Mouse (Mus musculus): ENCODE measurements at regions not wholly inside any gene's neighbourhood (a gene's known extent, or its start where the extent isn't known, plus 50 kb on each side); places are given as distances from the start of the nearest gene placed in this dataset.

GRCm38 (mm10) chr2:75469958-75470687, 188.9 kb upstream of the Hnrnpa3 start (continued):
- peak; percentile 77 for TF ChIP-seq EP300 (IDR thresholded peaks at IDR 0.05; ENCODE audit: low read length)
- no peak for TF ChIP-seq ZKSCAN1 (IDR thresholded peaks at IDR 0.05; ENCODE audit: borderline replicate concordance, low read depth, low read length)
- no peak for TF ChIP-seq RAD21 (IDR thresholded peaks at IDR 0.05; ENCODE audit: low read depth, low read length)
- TF ChIP-seq HCFC1 (IDR thresholded peaks at IDR 0.05; ENCODE audit: low read depth, low read length) = no peak
- no peak for TF ChIP-seq MAZ (IDR thresholded peaks at IDR 0.05; ENCODE audit: low read depth, low read length)
- peak; percentile 84 for TF ChIP-seq ETS1 (conservative IDR thresholded peaks at IDR 0.05; ENCODE audit: low read depth, low read length)
- TF ChIP-seq CTCF (conservative IDR thresholded peaks at IDR 0.05 in 1 of 2, IDR thresholded peaks at IDR 0.05 in 1 of 2; ENCODE audit: low read depth in 2 of 2, low read length in 2 of 2) = no peak
- TF ChIP-seq ELF1 (IDR thresholded peaks at IDR 0.05; ENCODE audit: low read depth, low read length) = no peak
- no peak for TF ChIP-seq NRF1 (IDR thresholded peaks at IDR 0.05; ENCODE audit: low read depth, low read length)
- 0 out of 2 replicates have a peak, but pooled peaks have one; percentile 25 for TF ChIP-seq IRF4 (IDR thresholded peaks at IDR 0.05; ENCODE audit: low read depth, low read length)
- TF ChIP-seq ZNF384 (IDR thresholded peaks at IDR 0.05; ENCODE audit: low read depth, low read length) = no peak
- 0 out of 2 replicates have a peak, but pooled peaks have one; percentile 11 for TF ChIP-seq TBP (conservative IDR thresholded peaks at IDR 0.05; ENCODE audit: low read depth, low read length)
- no peak for TF ChIP-seq UBTF (IDR thresholded peaks at IDR 0.05; ENCODE audit: low read depth, low read length)
- TF ChIP-seq ZMIZ1 (IDR thresholded peaks at IDR 0.05; ENCODE audit: low read depth, low read length) = no peak
- peak; percentile 67; the same call in 1 of the 2 replicates for TF ChIP-seq TCF12 (IDR thresholded peaks at IDR 0.05; ENCODE audit: low read depth, low read length)
- TF ChIP-seq POLR2AphosphoS2 (IDR thresholded peaks at IDR 0.05; ENCODE audit: low read depth, low read length) = no peak
- TF ChIP-seq KAT2A (IDR thresholded peaks at IDR 0.05; ENCODE audit: insufficient replicate concordance, low read length) = 0 out of 2 replicates have a peak, but pooled peaks have one; percentile 31
- TF ChIP-seq MAX (IDR thresholded peaks at IDR 0.05; ENCODE audit: low read length) = peak; percentile 59; the same call in 1 of the 2 replicates
- TF ChIP-seq MYC (IDR thresholded peaks at IDR 0.05; ENCODE audit: low read depth, low read length) = peak; percentile 92

- no peak for DNase-seq (ENCODE audit: extremely low read depth)
- dilution Hi-C loops (cut with MboI; ENCODE audit: extremely low pct_ligation_motif_present, extremely low pct_unique_long_range_greater_than_20kb, low sequenced_read_pairs) = no loop called here
- no peaks in the 10 kb centered on the region for H3K27me3 ChIP-seq (replicated peaks)
- no peak overlapping the region for H3K4me3 ChIP-seq (replicated peaks in 1 of 3; ENCODE audit: low read depth in 2 of 3, low read length in 2 of 3, poor library complexity in 1 of 3)
- in situ Hi-C loops (cut with MboI; ENCODE audit: low pct_ligation_motif_present, low pct_unique_long_range_greater_than_20kb, low sequenced_read_pairs) = loop anchor here (25.0 kb wide), 1 partner anchor 117 kb away; no protein-coding TSS in a partner anchor
- no peaks in the 10 kb centered on the region for H3K79me2 ChIP-seq (replicated peaks; ENCODE audit: control insufficient read depth, extremely low read depth, insufficient read depth, poor library complexity, severe bottlenecking)
- H3K9ac ChIP-seq (ENCODE audit: insufficient read depth, low read depth) = no peak overlapping the region
- TF ChIP-seq EP300 (IDR thresholded peaks at IDR 0.05; ENCODE audit: low read length) (no peak), CTCF (conservative IDR thresholded peaks at IDR 0.05 in 1 of 2, IDR thresholded peaks at IDR 0.05 in 1 of 2; ENCODE audit: low read depth in 2 of 2, low read length in 2 of 2) (no peak), NELFE (IDR thresholded peaks at IDR 0.05; ENCODE audit: low read depth, low read length) (no peak), TCF12 (IDR thresholded peaks at IDR 0.05; ENCODE audit: low read depth, low read length) (no peak), RCOR1 (conservative IDR thresholded peaks at IDR 0.05; ENCODE audit: low read depth, low read length) (no peak), JUN (IDR thresholded peaks at IDR 0.05; ENCODE audit: insufficient read depth, low read depth, low read length) (no peak), ZKSCAN1 (IDR thresholded peaks at IDR 0.05; ENCODE audit: borderline replicate concordance, low read depth, low read length) (no peak), MYC (IDR thresholded peaks at IDR 0.05; ENCODE audit: low read depth, low read length) (no peak), PAX5 (IDR thresholded peaks at IDR 0.05; ENCODE audit: low read length) (no peak), POLR2AphosphoS2 (IDR thresholded peaks at IDR 0.05; ENCODE audit: low read depth, low read length) (no peak), ZNF384 (IDR thresholded peaks at IDR 0.05; ENCODE audit: low read depth, low read length) (no peak), ELF1 (IDR thresholded peaks at IDR 0.05; ENCODE audit: low read depth, low read length) (no peak), MAFK (IDR thresholded peaks at IDR 0.05; ENCODE audit: insufficient replicate concordance, low read length) (no peak), ZMIZ1 (IDR thresholded peaks at IDR 0.05; ENCODE audit: low read depth, low read length) (no peak), POLR2A (IDR thresholded peaks at IDR 0.05; ENCODE audit: low read depth, low read length) (no peak), UBTF (IDR thresholded peaks at IDR 0.05; ENCODE audit: low read depth, low read length) (no peak)
- peak overlapping the region; percentile 74 for H3K4me2 ChIP-seq (ENCODE audit: insufficient read depth, low read depth, poor library complexity, severe bottlenecking)
- H3K4me1 ChIP-seq (ENCODE audit: control insufficient read depth in 1 of 2, insufficient read depth in 2 of 2) = peaks cover 2 to 31% of the 10 kb centered on the region in 2 experiments; a peak in 2 of 4 replicates
- no peak overlapping the region for H3K27ac ChIP-seq (ENCODE audit: insufficient read depth, low read depth)
- H3K9me3 ChIP-seq (replicated peaks; ENCODE audit: low read length) = no peaks in the 10 kb centered on the region
- H3K36me3 ChIP-seq (replicated peaks in 1 of 2; ENCODE audit: control insufficient read depth in 1 of 2, insufficient read depth in 1 of 2, low read length in 1 of 2) = no peaks in the 10 kb centered on the region
Measured at GRCm38 (mm10) chr2:75470688-75471054, 188.4 kb upstream of the Hnrnpa3 start.
